10 mouse cellular contexts compared by ENCODE assay signal in genomic region chr4:33147825-33148224, GRCm38 (mm10). TPM values are rescaled to one million over a fixed set of nuclear protein-coding genes. Genes with fewer than 3 reads are reported as not detected.
DNase-seq lines count a peak whose midpoint lies in the region; ATAC-seq and TF ChIP-seq lines count a peak whose summit lies in the region.
"Had no signal": no experiment of that assay in that cellular context is flagged by ENCODE, and none has a peak within 500 bp of the region (broad histone marks: within the 10 kb centered on the region; RNA-seq: fewer than 3 reads in every experiment).

No protein-coding gene starts in this region.

- no peaks in the 10 kb centered on the region for H3K4me1 ChIP-seq in forebrain, embryonic 11.5 days (replicated peaks; ENCODE audit: control insufficient read depth, insufficient read depth, low read length)
- H3K4me1 ChIP-seq in forebrain, embryonic 12.5 days, result peaks cover 7% of the 10 kb centered on the region; the same call in 1 of the 2 replicates
- peaks cover 10% of the 10 kb centered on the region for H3K4me1 ChIP-seq in neural tube, embryonic 15.5 days
- H3K4me1 ChIP-seq in stomach, postnatal 0 days (replicated peaks; ENCODE audit: control insufficient read depth, insufficient read depth), result no peaks in the 10 kb centered on the region
- H3K4me1 ChIP-seq: hindbrain, embryonic 15.5 days had no signal

- no peak for TF ChIP-seq EP300 in stomach, postnatal 0 days (optimal IDR thresholded peaks at IDR 0.05)

- WGBS in forebrain, embryonic 11.5 days, result 6% methylated on average over 2 of the region's 2 CpGs
- WGBS in forebrain, embryonic 12.5 days, result 25% methylated on average over 2 of the region's 2 CpGs
- 10% methylated on average over 2 of the region's 2 CpGs for WGBS in neural tube, embryonic 15.5 days
- WGBS in stomach, postnatal 0 days, result 8% methylated on average over 2 of the region's 2 CpGs

- H3K4me3 ChIP-seq in forebrain, embryonic 11.5 days (ENCODE audit: low read depth, low read length), result no peak overlapping the region
- H3K4me3 ChIP-seq in forebrain, embryonic 12.5 days (replicated peaks), result no peak overlapping the region
- H3K4me3 ChIP-seq in neural tube, embryonic 15.5 days (replicated peaks), result no peak overlapping the region
- H3K4me3 ChIP-seq in stomach, postnatal 0 days (ENCODE audit: low read depth, low read length), result no peak overlapping the region
- H3K4me3 ChIP-seq: hindbrain, embryonic 15.5 days; neural tube, embryonic 13.5 days had no signal

- no peak for ATAC-seq in forebrain, embryonic 11.5 days (replicated peaks; ENCODE audit: low FRiP score)
- ATAC-seq in forebrain, embryonic 12.5 days (ENCODE audit: low FRiP score), result no peak
- ATAC-seq in neural tube, embryonic 15.5 days (ENCODE audit: low FRiP score), result no peak
- no peak for ATAC-seq in stomach, postnatal 0 days (ENCODE audit: low FRiP score, low TSS enrichment)

- peak; percentile 67 for DNase-seq in forebrain, embryonic 11.5 days (ENCODE audit: low spot score)
- peak; percentile 56 for DNase-seq in neural tube, embryonic 10.5 days (ENCODE audit: extremely low spot score, low spot score)
- peak; percentile 38 for DNase-seq in c-Kit-positive CD71-positive TER-119-negative erythroid progenitor cells, embryonic 14.5 days (ENCODE audit: low read depth)
- DNase-seq in gastrocnemius, postnatal 14 days, result peak; percentile 26
- DNase-seq in lung, adult 18-20 months, result peak; percentile 35 to 44
- DNase-seq in stomach, postnatal 0 days (ENCODE audit: low spot score), result peak; percentile 69

- TF ChIP-seq CTCF in stomach, postnatal 0 days (IDR thresholded peaks at IDR 0.05; ENCODE audit: low read depth), result peak; percentile 74

- no peaks in the 10 kb centered on the region for H3K36me3 ChIP-seq in forebrain, embryonic 11.5 days (ENCODE audit: control insufficient read depth, insufficient read depth, low read length)
- no peaks in the 10 kb centered on the region for H3K36me3 ChIP-seq in forebrain, embryonic 12.5 days (replicated peaks)
- H3K36me3 ChIP-seq in neural tube, embryonic 15.5 days, result no peaks in the 10 kb centered on the region
- no peaks in the 10 kb centered on the region for H3K36me3 ChIP-seq in stomach, postnatal 0 days (ENCODE audit: control insufficient read depth, insufficient read depth, low read length)
- H3K36me3 ChIP-seq: hindbrain, embryonic 15.5 days; neural tube, embryonic 13.5 days had no signal

- no peak overlapping the region for H3K9ac ChIP-seq in forebrain, embryonic 11.5 days (ENCODE audit: low read length)
- H3K9ac ChIP-seq in forebrain, embryonic 12.5 days, result no peak overlapping the region
- H3K9ac ChIP-seq in neural tube, embryonic 15.5 days (replicated peaks), result no peak overlapping the region
- no peak overlapping the region for H3K9ac ChIP-seq in stomach, postnatal 0 days (ENCODE audit: low read length)
- H3K9ac ChIP-seq: hindbrain, embryonic 15.5 days had no signal

- no peak overlapping the region for H3K4me2 ChIP-seq in forebrain, embryonic 11.5 days (ENCODE audit: low read depth, low read length, severe bottlenecking)
- H3K4me2 ChIP-seq in forebrain, embryonic 12.5 days, result no peak overlapping the region
- H3K4me2 ChIP-seq in neural tube, embryonic 15.5 days, result no peak overlapping the region
- H3K4me2 ChIP-seq in stomach, postnatal 0 days (replicated peaks; ENCODE audit: low read depth), result no peak overlapping the region
- H3K4me2 ChIP-seq: hindbrain, embryonic 15.5 days had no signal

- intact Hi-C loops in gastrocnemius, postnatal 14 days (cut with DNase I; ENCODE audit: low total_unique reads), result loop anchor here (5.0 kb wide), 2 partner anchors 59 to 144 kb away; partner anchors contain the start of genes Pnrc1 and Srsf12

- no peaks in the 10 kb centered on the region for H3K27me3 ChIP-seq in forebrain, embryonic 11.5 days (ENCODE audit: control insufficient read depth, insufficient read depth, low read length)
- peaks cover 17% of the 10 kb centered on the region; the same call in 1 of the 2 replicates for H3K27me3 ChIP-seq in forebrain, embryonic 12.5 days
- H3K27me3 ChIP-seq in neural tube, embryonic 15.5 days (replicated peaks), result no peaks in the 10 kb centered on the region
- no peaks in the 10 kb centered on the region for H3K27me3 ChIP-seq in stomach, postnatal 0 days (ENCODE audit: control insufficient read depth, insufficient read depth, low read length)
- H3K27me3 ChIP-seq: hindbrain, embryonic 15.5 days; neural tube, embryonic 13.5 days had no signal

- H3K27ac ChIP-seq in forebrain, embryonic 11.5 days (ENCODE audit: low read depth, low read length), result no peak overlapping the region
- no peak overlapping the region for H3K27ac ChIP-seq in forebrain, embryonic 12.5 days
- H3K27ac ChIP-seq in neural tube, embryonic 15.5 days (replicated peaks), result no peak overlapping the region
- no peak overlapping the region for H3K27ac ChIP-seq in stomach, postnatal 0 days (replicated peaks)
- H3K27ac ChIP-seq: hindbrain, embryonic 15.5 days; neural tube, embryonic 13.5 days had no signal

- no peaks in the 10 kb centered on the region for H3K9me3 ChIP-seq in forebrain, embryonic 11.5 days (ENCODE audit: control insufficient read depth, low read length)
- H3K9me3 ChIP-seq in forebrain, embryonic 12.5 days, result no peaks in the 10 kb centered on the region
- H3K9me3 ChIP-seq in neural tube, embryonic 15.5 days (replicated peaks), result no peaks in the 10 kb centered on the region
- no peaks in the 10 kb centered on the region for H3K9me3 ChIP-seq in stomach, postnatal 0 days (ENCODE audit: control insufficient read depth, low read length)
- H3K9me3 ChIP-seq: hindbrain, embryonic 15.5 days; neural tube, embryonic 13.5 days had no signal

RNA-seq across cellular contexts. Expression of gene Gabrr1, which starts 15.5 kb away (rescaled TPM):
- not detected in 2 replicates for polyA plus RNA-seq in forebrain, embryonic 11.5 days (2014; fragmentation: Nextera tagmentation; extraction: Ambion mirVana)
- 0.13 TPM in 1 of 2 replicates, not detected in the other for polyA plus RNA-seq in forebrain, embryonic 12.5 days (2016; fragmentation: Nextera tagmentation; extraction: Ambion mirVana)
- polyA plus RNA-seq in neural tube, embryonic 15.5 days (2015; fragmentation: Nextera tagmentation; extraction: Ambion mirVana), result 0.27 and 0.28 TPM in 2 replicates
- not detected for total RNA-seq in gastrocnemius, postnatal 14 days (2021)
- not detected in 2 replicates for polyA plus RNA-seq in stomach, postnatal 0 days (2015; fragmentation: Nextera tagmentation; extraction: Ambion mirVana)

RNA-seq across cellular contexts. Expression of gene Pm20d2, which starts 41.7 kb away (rescaled TPM):
- 1.1 and 1.7 TPM in 2 replicates for polyA plus RNA-seq in forebrain, embryonic 11.5 days (2014; fragmentation: Nextera tagmentation; extraction: Ambion mirVana)
- 1.8 and 2.3 TPM in 2 replicates for polyA plus RNA-seq in forebrain, embryonic 12.5 days (2016; fragmentation: Nextera tagmentation; extraction: Ambion mirVana)
- 2.2 and 2.5 TPM in 2 replicates for polyA plus RNA-seq in neural tube, embryonic 15.5 days (2015; fragmentation: Nextera tagmentation; extraction: Ambion mirVana)
- 10 to 100 TPM; 29.0 to 29.6 TPM for total RNA-seq in gastrocnemius, postnatal 14 days (2021)
- polyA plus RNA-seq in stomach, postnatal 0 days (2015; fragmentation: Nextera tagmentation; extraction: Ambion mirVana), result 1.7 and 1.9 TPM in 2 replicates
